Mouse (Mus musculus): Measurements from ENCODE around the gene Cplx2. TPM values are rescaled to one million over a fixed set of nuclear protein-coding genes. Genes with fewer than 3 reads are reported as not detected.

Gene Cplx2
- polyA plus RNA-seq, 1 experiment from 2014 or later = 4.0 TPM

DNA sequence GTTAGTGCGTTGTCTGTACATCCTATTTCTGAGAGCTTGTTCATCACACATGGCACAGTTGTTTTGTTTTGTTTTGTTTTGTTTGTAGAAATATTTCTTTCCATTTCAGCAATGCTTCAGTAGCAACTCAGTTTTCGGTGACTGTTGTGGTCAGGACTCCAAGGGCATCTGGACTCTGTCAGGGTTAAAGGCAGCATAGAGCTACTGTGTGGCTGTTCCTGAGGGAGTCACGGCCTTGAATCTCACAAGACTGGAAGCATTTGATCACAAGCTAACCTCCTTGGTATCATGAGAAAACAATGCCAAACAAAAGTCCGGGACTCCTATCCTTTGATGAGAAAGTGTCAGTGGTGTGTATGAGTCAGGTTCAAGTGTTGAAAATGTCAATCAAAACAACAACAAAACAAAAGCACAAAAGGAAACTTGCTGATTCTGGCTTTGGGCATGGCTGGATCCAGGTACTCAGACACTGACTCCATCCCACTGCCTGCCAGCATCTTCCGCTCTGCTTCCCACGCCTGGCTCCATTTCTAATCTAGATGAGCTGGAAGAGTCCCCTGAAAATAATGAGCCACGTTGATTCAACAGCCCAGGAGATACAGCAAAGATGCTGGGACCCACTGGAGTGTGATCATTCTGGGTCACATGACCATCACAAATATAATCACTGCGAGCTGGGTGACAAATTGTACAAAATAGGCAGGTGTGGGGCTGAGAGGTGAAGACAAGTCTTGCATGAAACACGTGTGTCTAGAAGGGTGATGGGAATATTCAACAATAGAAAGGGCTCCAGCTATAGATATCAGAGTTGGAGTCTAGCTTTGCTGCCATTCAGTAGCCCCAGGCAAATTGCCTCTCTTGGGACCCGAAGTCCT lies 55.9 kb downstream of the Cplx2 start:
- ATAC-seq (ENCODE audit: insufficient read depth, low FRiP score) = no peak
- peaks cover 20% of the 10 kb centered on the region; the same call in 1 of the 2 replicates for H3K4me1 ChIP-seq (ENCODE audit: control insufficient read depth, insufficient read depth, low read length)
- no peak overlapping the region for H3K4me2 ChIP-seq (ENCODE audit: low read depth, low read length)
- H3K27me3 ChIP-seq (ENCODE audit: control insufficient read depth, insufficient read depth, low read length) = no peaks in the 10 kb centered on the region
- H3K9me3 ChIP-seq (replicated peaks; ENCODE audit: control insufficient read depth, low read length) = peaks cover 3% of the 10 kb centered on the region; the same call in 1 of the 2 replicates
- no peak overlapping the region for H3K4me3 ChIP-seq (replicated peaks; ENCODE audit: low read length)
- H3K27ac ChIP-seq (ENCODE audit: low read length) = no peak overlapping the region
- WGBS = 64% methylated on average over 10 of the region's 10 CpGs
- H3K9ac ChIP-seq (ENCODE audit: low read length) = no peak overlapping the region
- no peaks in the 10 kb centered on the region for H3K36me3 ChIP-seq (ENCODE audit: control insufficient read depth, insufficient read depth, low read length)

DNA sequence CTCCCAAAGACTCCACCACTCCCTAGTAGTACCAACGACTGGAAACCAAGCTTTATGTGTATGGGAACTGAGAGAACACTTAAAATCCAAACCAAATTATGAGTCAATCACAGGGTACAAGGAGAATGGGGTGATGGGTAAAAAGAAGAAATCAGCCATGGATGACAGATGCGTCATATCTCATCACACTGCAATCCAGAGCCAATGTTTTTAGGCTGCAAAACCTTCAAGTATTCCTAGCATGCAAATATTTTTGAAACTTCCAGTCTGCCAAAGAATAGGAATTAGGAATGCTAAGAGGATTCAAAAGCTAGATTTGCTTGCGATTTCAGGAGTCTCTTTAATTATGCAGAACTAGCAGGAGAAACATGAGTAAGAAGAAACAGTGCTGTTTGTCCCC lies 57.6 kb downstream of the Cplx2 start:
- WGBS = 78% methylated on average over 3 of the region's 3 CpGs
- Histone ChIP-seq H3K36me3 (ENCODE audit: control insufficient read depth, insufficient read depth, low read length) (no peaks in the 10 kb centered on the region), H3K9me3 (replicated peaks; ENCODE audit: control insufficient read depth, low read length) (no peaks in the 10 kb centered on the region), H3K4me1 (ENCODE audit: control insufficient read depth, insufficient read depth, low read length) (peaks cover 20% of the 10 kb centered on the region; the same call in 1 of the 2 replicates), H3K27ac (ENCODE audit: low read length) (no peak overlapping the region), H3K27me3 (ENCODE audit: control insufficient read depth, insufficient read depth, low read length) (no peaks in the 10 kb centered on the region), H3K4me2 (ENCODE audit: low read depth, low read length) (no peak overlapping the region), H3K4me3 (replicated peaks; ENCODE audit: low read length) (no peak overlapping the region), H3K9ac (ENCODE audit: low read length) (no peak overlapping the region)
- ATAC-seq (ENCODE audit: insufficient read depth, low FRiP score) = no peak

DNA sequence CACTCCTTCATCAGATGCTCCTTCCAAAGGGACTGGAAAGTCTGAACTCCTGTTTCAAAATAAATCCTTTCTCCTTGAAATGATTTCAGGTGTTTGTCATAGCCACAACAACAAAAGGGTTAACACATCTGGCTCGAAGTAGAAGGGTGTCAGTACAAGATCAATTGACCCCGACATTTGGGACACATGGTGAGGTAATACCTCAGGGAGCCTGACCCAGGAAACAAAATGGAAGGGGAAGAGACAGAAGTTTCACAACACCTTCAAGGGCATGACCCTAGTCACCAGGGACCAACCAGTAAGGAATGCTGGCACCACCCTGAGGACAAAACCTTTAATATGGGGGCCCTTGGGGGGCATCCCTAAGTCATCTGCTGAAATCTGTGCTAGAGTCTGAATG lies 58.9 kb downstream of the Cplx2 start:
- no peak for ATAC-seq (ENCODE audit: insufficient read depth, low FRiP score)
- Histone ChIP-seq H3K27ac (ENCODE audit: low read length) (no peak overlapping the region), H3K36me3 (ENCODE audit: control insufficient read depth, insufficient read depth, low read length) (no peaks in the 10 kb centered on the region), H3K9ac (ENCODE audit: low read length) (no peak overlapping the region), H3K4me2 (ENCODE audit: low read depth, low read length) (no peak overlapping the region), H3K9me3 (replicated peaks; ENCODE audit: control insufficient read depth, low read length) (no peaks in the 10 kb centered on the region), H3K27me3 (ENCODE audit: control insufficient read depth, insufficient read depth, low read length) (no peaks in the 10 kb centered on the region), H3K4me1 (ENCODE audit: control insufficient read depth, insufficient read depth, low read length) (peaks cover 9% of the 10 kb centered on the region; the same call in 1 of the 2 replicates), H3K4me3 (replicated peaks; ENCODE audit: low read length) (no peak overlapping the region)
- 35% methylated on average over 2 of the region's 2 CpGs for WGBS

- ATAC-seq (ENCODE audit: insufficient read depth, low FRiP score) = no peak
- Histone ChIP-seq H3K9me3 (replicated peaks; ENCODE audit: control insufficient read depth, low read length) (no peaks in the 10 kb centered on the region), H3K4me1 (ENCODE audit: control insufficient read depth, insufficient read depth, low read length) (peaks cover 7% of the 10 kb centered on the region; the same call in 1 of the 2 replicates), H3K9ac (ENCODE audit: low read length) (no peak overlapping the region), H3K4me2 (ENCODE audit: low read depth, low read length) (no peak overlapping the region), H3K36me3 (ENCODE audit: control insufficient read depth, insufficient read depth, low read length) (no peaks in the 10 kb centered on the region), H3K4me3 (replicated peaks; ENCODE audit: low read length) (no peak overlapping the region), H3K27ac (ENCODE audit: low read length) (no peak overlapping the region), H3K27me3 (ENCODE audit: control insufficient read depth, insufficient read depth, low read length) (no peaks in the 10 kb centered on the region)
- WGBS = 78% methylated on average over 9 of the region's 9 CpGs
Measured at GRCm38 (mm10) chr13:54431161-54431560, 60.0 kb downstream of the Cplx2 start.

Other genes starting within 250 kb of the Cplx2 start
- 0.28 and 0.64 TPM in 2 replicates for gene Hrh2, start 179.2 kb upstream of the Cplx2 start, polyA plus RNA-seq (2015; fragmentation: Nextera tagmentation; extraction: Ambion mirVana)
- gene Thoc3, start 97.5 kb downstream of the Cplx2 start, polyA plus RNA-seq (2015; fragmentation: Nextera tagmentation; extraction: Ambion mirVana) = 96.5 and 99.5 TPM in 2 replicates
- gene Simc1, start 132.4 kb downstream of the Cplx2 start, polyA plus RNA-seq (2015; fragmentation: Nextera tagmentation; extraction: Ambion mirVana) = 7.9 and 8.6 TPM in 2 replicates
- 125 and 147 TPM in 2 replicates for gene 4833439L19Rik, start 194.1 kb downstream of the Cplx2 start, polyA plus RNA-seq (2015; fragmentation: Nextera tagmentation; extraction: Ambion mirVana)
- 21.7 and 23.1 TPM in 2 replicates for gene Arl10, start 203.7 kb downstream of the Cplx2 start, polyA plus RNA-seq (2015; fragmentation: Nextera tagmentation; extraction: Ambion mirVana)
- 87.1 and 88.7 TPM in 2 replicates for gene Nop16, start 218.7 kb downstream of the Cplx2 start, polyA plus RNA-seq (2015; fragmentation: Nextera tagmentation; extraction: Ambion mirVana)
- gene Higd2a, start 218.9 kb downstream of the Cplx2 start, polyA plus RNA-seq (2015; fragmentation: Nextera tagmentation; extraction: Ambion mirVana) = 182 and 211 TPM in 2 replicates
- 79.6 and 79.8 TPM in 2 replicates for gene Cltb, start 240.0 kb downstream of the Cplx2 start, polyA plus RNA-seq (2015; fragmentation: Nextera tagmentation; extraction: Ambion mirVana)

All from stomach, embryonic 16.5 days (tissue).